Mouse (Mus musculus) adrenal gland, postnatal 10 days (tissue): ENCODE measurements at regions not wholly inside any gene's neighbourhood (a gene's known extent, or its start where the extent isn't known, plus 50 kb on each side); places are given as distances from the start of the nearest gene placed in this dataset.

Experiments used
- DNase-seq: peaks from one replicate; pipeline ENCODE4 v3.0.0; 2021; ENCODE audit warnings: mixed read lengths

DNA sequence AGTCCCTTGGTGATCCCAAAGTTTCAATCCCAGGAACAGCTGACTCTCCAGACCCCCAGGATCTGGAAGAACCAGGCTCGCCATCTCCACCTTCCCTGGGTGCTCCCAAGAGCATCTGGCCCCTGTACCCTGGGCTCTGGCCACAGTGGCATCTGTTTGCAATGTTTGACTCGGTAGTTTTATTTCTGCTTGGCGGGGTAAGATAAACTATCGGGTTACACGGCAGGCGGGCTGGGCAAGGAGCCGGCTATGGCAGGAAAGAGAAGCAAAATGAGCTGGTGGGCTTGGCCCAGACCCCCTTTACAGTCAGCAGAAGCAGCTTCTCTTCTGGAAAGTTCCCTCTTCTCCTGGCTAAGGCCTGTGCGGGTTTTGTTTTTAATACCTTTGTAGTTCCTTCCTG is 50.6 kb upstream of the Tbx3 start:
- DNase-seq = no peak
